Mouse (Mus musculus) C2C12 (cell line): ENCODE results near the gene Itgad. TPM values are rescaled to one million over a fixed set of nuclear protein-coding genes. Genes with fewer than 3 reads are reported as not detected.

ENCODE experiments used
- H3K27me3 ChIP-seq: one replicate; pipeline ENCODE4 v1.6.1; 2011; ENCODE audit not compliant: control insufficient read depth, insufficient read depth, insufficient read length
- H3K36me3 ChIP-seq: one replicate; pipeline ENCODE4 v1.6.1; 2011; ENCODE audit not compliant: control insufficient read depth, insufficient read depth
- H3K4me3 ChIP-seq: one replicate; pipeline ENCODE4 v1.5.1; 2011; ENCODE audit warnings: mild to moderate bottlenecking, control low read depth; ENCODE audit not compliant: poor library complexity, insufficient read depth, severe bottlenecking
- H3K79me2 ChIP-seq: one replicate; pipeline ENCODE4 v1.6.1; 2011; ENCODE audit not compliant: control insufficient read depth, insufficient read depth
- H3K79me3 ChIP-seq: one replicate; pipeline ENCODE4 v1.6.1; 2011; ENCODE audit warnings: low read depth, control low read depth
- H3ac ChIP-seq: one replicate; pipeline ENCODE3; 2011; ENCODE audit warnings: low read depth; ENCODE audit not compliant: control insufficient read depth, insufficient read length
- CEBPB ChIP-seq: IDR thresholded peaks from one replicate; pipeline ENCODE4 v1.6.1; 2011; ENCODE audit warnings: low read depth, mild to moderate bottlenecking, control low read depth, moderate library complexity
- CTCF ChIP-seq: IDR thresholded peaks from one replicate; pipeline ENCODE4 v1.5.1; 2011; ENCODE audit not compliant: control insufficient read depth, insufficient read depth, insufficient read length
- FOSL1 ChIP-seq: IDR thresholded peaks from one replicate; pipeline ENCODE4 v1.8.0; 2011; ENCODE audit warnings: mild to moderate bottlenecking, low read length; ENCODE audit not compliant: poor library complexity, insufficient read depth, severe bottlenecking
- MAX ChIP-seq: IDR thresholded peaks from one replicate; pipeline ENCODE4 v1.6.1; 2011; ENCODE audit warnings: mild to moderate bottlenecking, control low read depth
- MYOD1 ChIP-seq: IDR thresholded peaks from one replicate; pipeline ENCODE4 v1.6.1; 2011; ENCODE audit warnings: low read depth; ENCODE audit not compliant: control insufficient read depth, insufficient read length
- MYOG ChIP-seq: IDR thresholded peaks from one replicate; pipeline ENCODE4 v1.6.1; 2011; ENCODE audit not compliant: control insufficient read depth, insufficient read length; ENCODE audit errors: extremely low read depth
- USF1 ChIP-seq: IDR thresholded peaks from one replicate; pipeline ENCODE4 v1.6.1; 2011; ENCODE audit warnings: low read depth, mild to moderate bottlenecking, control low read depth, moderate library complexity
- polyA plus RNA-seq: library from polyadenylated mRNA; unstranded; fragments of >200 nt; fragmentation: generic; extraction: Trizol; gene quantifications from one replicate; pipeline ENCODE4 v1.2.1, GENCODE M21; 2012; ENCODE audit warnings: missing spikeins

The Itgad gene
- polyA plus RNA-seq, 1 experiment, result not detected

DNA sequence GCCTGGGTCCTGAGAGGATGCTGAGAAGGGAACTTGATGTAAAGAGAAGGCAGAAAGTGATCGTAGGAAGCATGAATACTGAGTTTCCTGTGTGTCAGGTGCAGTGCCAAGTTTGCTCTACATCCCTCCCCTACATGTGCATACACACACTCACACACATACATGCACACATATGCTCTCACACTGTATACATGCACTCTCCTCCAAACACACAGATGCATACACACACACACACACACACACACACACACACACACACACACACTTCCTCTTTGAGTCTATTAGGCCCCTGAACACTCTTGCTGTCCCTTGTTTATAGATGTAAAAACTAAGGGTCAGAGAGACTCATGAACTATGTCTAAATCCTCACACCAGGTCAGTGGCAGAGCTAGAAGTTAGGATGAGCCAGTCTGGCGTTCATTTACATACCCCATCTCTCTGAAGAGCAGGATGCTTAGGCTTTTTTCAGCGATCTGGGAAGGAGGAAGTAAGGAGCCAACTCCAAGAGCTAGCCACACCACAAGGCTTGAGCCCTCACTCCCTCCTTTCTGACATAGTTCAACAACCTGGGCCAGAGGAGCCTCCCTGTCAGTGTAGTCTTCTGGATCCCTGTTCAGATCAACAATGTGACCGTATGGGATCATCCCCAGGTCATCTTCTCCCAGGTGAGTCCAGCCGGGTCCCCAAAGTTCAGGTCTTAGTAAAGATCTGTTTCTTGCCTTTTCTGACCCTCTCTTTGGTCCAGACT is 38.8 kb upstream of the Itgad start:
- Histone ChIP-seq H3K79me2 (no peaks in the 10 kb centered on the region), H3K27me3 (peaks cover 34% of the 10 kb centered on the region), H3K4me3 (no peak overlapping the region), H3K36me3 (no peaks in the 10 kb centered on the region), H3K79me3 (no peaks in the 10 kb centered on the region), H3ac (no peak overlapping the region)
- no peak for TF ChIP-seq FOSL1
- TF ChIP-seq MYOG, result no peak
- TF ChIP-seq CTCF, result no peak
- no peak for TF ChIP-seq CEBPB
- TF ChIP-seq MAX, result no peak
- no peak for TF ChIP-seq USF1
- no peak for TF ChIP-seq MYOD1

DNA sequence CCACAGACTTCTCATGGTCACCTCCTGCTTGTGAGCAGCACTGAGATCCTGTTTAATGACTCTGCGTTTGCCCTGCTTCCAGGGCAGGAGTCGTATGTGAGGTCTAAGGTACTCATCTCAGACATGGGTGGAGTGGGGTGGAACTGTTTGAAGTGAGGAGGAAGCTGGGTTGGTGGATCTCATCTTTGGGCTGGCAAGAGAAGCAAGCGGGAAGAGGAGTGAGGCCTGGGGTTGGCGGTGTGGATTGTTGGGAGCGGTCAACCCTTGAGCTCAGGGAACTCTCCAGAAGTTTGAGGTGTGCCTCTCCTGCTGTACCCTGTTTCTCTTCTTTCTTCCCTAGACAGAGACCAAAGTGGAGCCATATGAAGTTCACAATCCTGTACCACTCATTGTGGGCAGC is 37.8 kb upstream of the Itgad start:
- H3K79me2 ChIP-seq, result no peaks in the 10 kb centered on the region
- TF ChIP-seq CTCF (no peak), USF1 (no peak), MYOD1 (no peak), FOSL1 (no peak), MAX (no peak), CEBPB (no peak), MYOG (no peak)
- no peaks in the 10 kb centered on the region for H3K36me3 ChIP-seq
- H3ac ChIP-seq, result no peak overlapping the region
- peaks cover 30% of the 10 kb centered on the region for H3K27me3 ChIP-seq
- no peak overlapping the region for H3K4me3 ChIP-seq
- H3K79me3 ChIP-seq, result no peaks in the 10 kb centered on the region

DNA sequence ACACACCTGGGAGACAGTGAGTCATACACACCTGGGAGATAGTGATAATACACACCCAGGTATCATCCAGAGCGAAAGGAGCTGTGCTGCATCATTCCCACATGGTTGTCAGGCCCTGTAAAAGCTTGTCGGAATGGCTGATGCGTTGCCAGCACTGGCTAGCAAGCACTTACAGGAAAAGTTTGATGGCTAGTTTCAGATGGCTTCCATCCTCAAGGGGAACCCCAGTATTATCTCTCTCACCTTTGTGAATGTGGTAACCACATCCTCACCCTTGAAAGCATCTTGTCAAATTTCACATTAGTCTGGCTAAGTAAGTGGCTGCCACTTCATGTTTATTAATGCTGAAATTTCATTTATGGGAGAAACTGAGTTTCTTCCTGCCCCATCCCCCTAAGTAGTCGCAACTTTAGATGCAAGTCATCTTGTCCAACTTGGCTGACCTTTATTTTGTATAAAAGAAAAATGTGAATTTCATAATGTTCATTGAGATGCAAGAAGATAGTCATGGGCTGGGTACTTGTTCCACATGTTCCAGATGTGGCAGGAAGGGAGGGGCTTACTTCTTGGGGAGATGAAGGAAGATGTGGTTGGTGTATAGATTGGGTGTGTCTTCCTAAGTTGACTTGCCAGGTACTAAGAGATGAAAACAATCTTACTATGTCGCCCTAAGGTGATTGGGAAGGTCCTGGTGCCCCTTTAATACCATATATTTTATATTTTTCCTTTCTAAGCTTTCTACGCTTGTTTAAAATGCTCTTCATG is 34.3 kb upstream of the Itgad start:
- Histone ChIP-seq H3K27me3 (peaks cover 17% of the 10 kb centered on the region), H3K36me3 (no peaks in the 10 kb centered on the region), H3ac (no peak overlapping the region), H3K79me2 (no peaks in the 10 kb centered on the region), H3K4me3 (no peak overlapping the region), H3K79me3 (no peaks in the 10 kb centered on the region)
- TF ChIP-seq MAX, result no peak
- TF ChIP-seq MYOD1, result no peak
- TF ChIP-seq MYOG, result no peak
- no peak for TF ChIP-seq USF1
- TF ChIP-seq CEBPB, result no peak
- TF ChIP-seq CTCF, result no peak
- TF ChIP-seq FOSL1, result no peak

- TF ChIP-seq MAX (no peak), USF1 (no peak), CTCF (no peak), FOSL1 (no peak), MYOD1 (no peak), CEBPB (no peak), MYOG (no peak)
- H3ac ChIP-seq, result no peak within 1 kb of the TSS
- no peaks in the 10 kb centered on the region for H3K79me3 ChIP-seq
- no peak within 1 kb of the TSS for H3K4me3 ChIP-seq
- no peaks in the 10 kb centered on the region for H3K36me3 ChIP-seq
- H3K27me3 ChIP-seq, result peaks cover 19% of the 10 kb centered on the region
- no peaks in the 10 kb centered on the region for H3K79me2 ChIP-seq
Observed at GRCm38 (mm10) chr7:128128741-128129720, 25.1 kb upstream of the Itgad start, which contains the start of gene Itgax. Itgax (plus strand) TSS chr7:128129547.

DNA sequence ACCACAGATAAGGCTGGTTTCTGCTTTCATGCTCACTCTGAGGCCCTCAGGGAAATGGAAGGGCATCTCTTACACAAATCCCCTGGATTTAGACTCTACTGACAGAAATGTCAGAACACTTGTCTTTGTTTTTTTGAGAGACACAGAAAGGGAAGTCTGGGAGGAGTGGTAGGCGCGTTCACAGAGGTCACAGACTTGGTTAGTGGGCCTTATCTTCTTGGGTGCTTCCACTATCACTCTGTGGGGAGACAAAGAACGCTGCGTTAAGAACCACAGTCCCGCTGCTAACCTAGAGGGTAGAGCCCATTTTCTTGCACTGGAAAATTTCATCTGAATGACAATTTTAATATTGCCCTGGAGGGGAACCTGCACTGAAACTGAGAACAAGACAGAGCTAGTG is 22.0 kb upstream of the Itgad start:
- no peak for TF ChIP-seq USF1
- TF ChIP-seq MYOG, result no peak
- no peak for TF ChIP-seq FOSL1
- TF ChIP-seq MAX, result no peak
- TF ChIP-seq CEBPB, result no peak
- TF ChIP-seq MYOD1, result no peak
- no peak for TF ChIP-seq CTCF
- Histone ChIP-seq H3K36me3 (no peaks in the 10 kb centered on the region), H3K27me3 (peaks cover 28% of the 10 kb centered on the region), H3K4me3 (no peak overlapping the region), H3K79me2 (no peaks in the 10 kb centered on the region), H3ac (no peak overlapping the region), H3K79me3 (no peaks in the 10 kb centered on the region)
